Mouse (Mus musculus) erythroblast, embryonic 14.5 days (primary cell): ENCODE measurements around the gene Mctp1.

Source experiments
- GATA1 ChIP-seq: IDR thresholded peaks from 2 replicates; pipeline ENCODE4 v1.6.1; 2012; ENCODE audit warnings: low read length, inconsistent platforms, mixed read lengths
- TAL1 ChIP-seq: IDR thresholded peaks from 3 replicates; pipeline ENCODE4 v1.6.1; 2012; ENCODE audit warnings: low read length, inconsistent platforms, mixed read lengths

GRCm38 (mm10) chr13:76690143-76690542, 305.8 kb downstream of the Mctp1 start:
- TF ChIP-seq TAL1 (no peak), GATA1 (no peak)
